Mouse (Mus musculus): ENCODE measurements around the gene Pabpn1. TPM values are rescaled to one million over a fixed set of nuclear protein-coding genes. Genes with fewer than 3 reads are reported as not detected.

Gene Pabpn1
- polyA plus RNA-seq, 1 experiment from 2014 or later, result 46.4 TPM

DNA sequence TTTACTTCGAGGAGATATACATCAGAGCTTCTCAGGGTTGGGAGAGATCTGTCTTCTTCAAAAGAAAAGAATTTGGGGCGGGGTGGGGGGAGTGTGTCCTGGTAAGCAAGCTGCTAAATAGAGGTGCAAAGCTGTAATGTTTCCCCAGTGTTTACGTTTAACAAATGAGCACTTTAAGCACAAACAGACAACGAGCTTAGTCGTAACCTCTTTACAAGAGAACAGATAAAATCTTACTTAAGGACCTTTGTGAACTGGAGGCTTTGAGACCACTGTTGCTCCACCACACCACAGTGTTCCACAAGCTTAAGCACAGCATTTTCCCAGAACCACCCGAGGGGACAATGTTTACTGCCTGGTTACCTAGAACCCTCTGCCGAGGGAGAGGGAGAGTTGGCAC lies 35.0 kb downstream of the Pabpn1 start:
- peak overlapping the region; percentile 56; the same call in 1 of the 2 replicates for H3K4me3 ChIP-seq (ENCODE audit: low read depth, low read length)
- no peaks in the 10 kb centered on the region for H3K9me3 ChIP-seq (ENCODE audit: control insufficient read depth, low read length)
- peak overlapping the region; percentile 88 for H3K4me2 ChIP-seq (replicated peaks; ENCODE audit: low read depth)
- WGBS, result 18% methylated on average over 7 of the region's 7 CpGs
- H3K27ac ChIP-seq (replicated peaks), result peak overlapping the region; percentile 98
- ATAC-seq (ENCODE audit: low FRiP score, low TSS enrichment), result no peak
- no peaks in the 10 kb centered on the region for H3K36me3 ChIP-seq (ENCODE audit: control insufficient read depth, insufficient read depth, low read length)
- TF ChIP-seq EP300 (optimal IDR thresholded peaks at IDR 0.05) (no peak), CTCF (IDR thresholded peaks at IDR 0.05; ENCODE audit: low read depth) (no peak)
- no peaks in the 10 kb centered on the region for H3K27me3 ChIP-seq (ENCODE audit: control insufficient read depth, insufficient read depth, low read length)
- H3K9ac ChIP-seq (ENCODE audit: low read length), result peak overlapping the region; percentile 88
- H3K4me1 ChIP-seq (replicated peaks; ENCODE audit: control insufficient read depth, insufficient read depth), result peaks cover 4% of the 10 kb centered on the region
- no peak for DNase-seq (ENCODE audit: low spot score)

DNA sequence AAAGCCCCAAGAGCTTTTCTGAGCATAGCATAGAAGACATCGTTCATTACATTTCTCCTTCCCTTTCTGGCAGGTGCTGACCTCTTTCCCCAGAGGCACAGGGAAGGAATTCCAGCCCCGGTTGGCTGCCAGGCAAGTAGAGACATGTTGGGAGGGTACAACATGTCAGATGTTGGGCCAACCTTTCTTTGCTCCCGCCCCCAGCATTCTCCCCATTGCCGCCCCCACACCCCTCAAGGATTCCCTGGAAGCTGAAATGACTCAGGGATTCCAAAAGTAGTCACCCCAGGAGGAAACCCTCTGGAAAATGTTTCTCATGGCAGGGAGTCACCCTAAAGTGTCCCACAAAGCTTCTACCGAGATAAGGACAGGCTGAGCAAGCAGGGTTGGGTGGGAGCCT lies 37.5 kb downstream of the Pabpn1 start:
- Histone ChIP-seq H3K4me2 (replicated peaks; ENCODE audit: low read depth) (no peak overlapping the region), H3K27ac (replicated peaks) (peak overlapping the region; percentile 53), H3K4me1 (replicated peaks; ENCODE audit: control insufficient read depth, insufficient read depth) (peaks cover 4% of the 10 kb centered on the region), H3K27me3 (ENCODE audit: control insufficient read depth, insufficient read depth, low read length) (no peaks in the 10 kb centered on the region), H3K9me3 (ENCODE audit: control insufficient read depth, low read length) (no peaks in the 10 kb centered on the region), H3K4me3 (ENCODE audit: low read depth, low read length) (no peak overlapping the region), H3K36me3 (ENCODE audit: control insufficient read depth, insufficient read depth, low read length) (no peaks in the 10 kb centered on the region), H3K9ac (ENCODE audit: low read length) (no peak overlapping the region)
- TF ChIP-seq EP300 (optimal IDR thresholded peaks at IDR 0.05) (no peak), CTCF (IDR thresholded peaks at IDR 0.05; ENCODE audit: low read depth) (no peak)
- ATAC-seq (ENCODE audit: low FRiP score, low TSS enrichment), result no peak
- WGBS, result 48% methylated on average over 5 of the region's 5 CpGs
- no peak for DNase-seq (ENCODE audit: low spot score)

GRCm38 (mm10) chr14:54930431-54930830 lies 38.1 kb downstream of the Pabpn1 start:
- Histone ChIP-seq H3K4me3 (ENCODE audit: low read depth, low read length) (no peak overlapping the region), H3K4me2 (replicated peaks; ENCODE audit: low read depth) (no peak overlapping the region), H3K4me1 (replicated peaks; ENCODE audit: control insufficient read depth, insufficient read depth) (peaks cover 4% of the 10 kb centered on the region), H3K36me3 (ENCODE audit: control insufficient read depth, insufficient read depth, low read length) (no peaks in the 10 kb centered on the region), H3K27me3 (ENCODE audit: control insufficient read depth, insufficient read depth, low read length) (no peaks in the 10 kb centered on the region), H3K9ac (ENCODE audit: low read length) (no peak overlapping the region), H3K27ac (replicated peaks) (peak overlapping the region; percentile 53; the same call in 1 of the 2 replicates), H3K9me3 (ENCODE audit: control insufficient read depth, low read length) (no peaks in the 10 kb centered on the region)
- no peak for TF ChIP-seq CTCF (IDR thresholded peaks at IDR 0.05; ENCODE audit: low read depth)
- TF ChIP-seq EP300 (optimal IDR thresholded peaks at IDR 0.05), result no peak
- DNase-seq (ENCODE audit: low spot score), result no peak
- WGBS, result 24% methylated on average over 2 of the region's 2 CpGs
- ATAC-seq (ENCODE audit: low FRiP score, low TSS enrichment), result no peak

DNA sequence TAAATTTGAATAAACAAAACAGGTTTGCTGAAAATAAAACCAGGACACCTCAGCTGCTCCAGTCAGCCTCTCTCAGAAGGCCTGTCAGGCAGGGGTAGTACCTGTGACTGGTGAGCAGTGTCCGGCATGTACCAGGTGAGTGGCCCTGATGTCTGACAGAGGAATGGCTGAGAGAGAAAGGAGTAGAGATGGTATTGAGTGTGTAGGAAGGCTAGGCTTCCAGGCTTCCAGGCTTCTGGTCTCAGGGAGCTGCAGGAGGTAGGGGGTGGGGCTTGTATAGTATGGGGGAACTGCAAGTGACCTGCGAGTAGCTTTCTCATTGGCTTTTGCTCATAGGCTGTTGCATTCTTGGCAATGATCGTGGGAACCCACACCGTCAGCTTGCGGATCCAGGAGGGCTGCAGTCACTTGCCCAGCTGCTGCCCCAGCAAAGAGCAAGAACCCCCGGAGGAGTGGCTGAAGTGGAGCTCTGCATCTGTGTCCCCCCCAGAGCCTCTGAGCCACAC lies 40.4 kb downstream of the Pabpn1 start, which contains the start of gene Il25:
Il25 (plus strand) TSS at position 51 of the 506 bp plus-strand sequence.
- DNase-seq (ENCODE audit: low spot score) (no peak), ATAC-seq (ENCODE audit: low FRiP score, low TSS enrichment) (no peak)
- Histone ChIP-seq H3K27ac (replicated peaks) (no peak within 1 kb of the TSS), H3K9ac (ENCODE audit: low read length) (no peak within 1 kb of the TSS), H3K27me3 (ENCODE audit: control insufficient read depth, insufficient read depth, low read length) (no peaks in the 10 kb centered on the region), H3K4me1 (replicated peaks; ENCODE audit: control insufficient read depth, insufficient read depth) (peaks cover under 1% of the 10 kb centered on the region), H3K4me3 (ENCODE audit: low read depth, low read length) (no peak within 1 kb of the TSS), H3K9me3 (ENCODE audit: control insufficient read depth, low read length) (no peaks in the 10 kb centered on the region), H3K4me2 (replicated peaks; ENCODE audit: low read depth) (no peak within 1 kb of the TSS), H3K36me3 (ENCODE audit: control insufficient read depth, insufficient read depth, low read length) (no peaks in the 10 kb centered on the region)
- 26% methylated on average over 6 of the region's 6 CpGs for WGBS
- no peak for TF ChIP-seq EP300 (optimal IDR thresholded peaks at IDR 0.05)
- TF ChIP-seq CTCF (IDR thresholded peaks at IDR 0.05; ENCODE audit: low read depth), result no peak

DNA sequence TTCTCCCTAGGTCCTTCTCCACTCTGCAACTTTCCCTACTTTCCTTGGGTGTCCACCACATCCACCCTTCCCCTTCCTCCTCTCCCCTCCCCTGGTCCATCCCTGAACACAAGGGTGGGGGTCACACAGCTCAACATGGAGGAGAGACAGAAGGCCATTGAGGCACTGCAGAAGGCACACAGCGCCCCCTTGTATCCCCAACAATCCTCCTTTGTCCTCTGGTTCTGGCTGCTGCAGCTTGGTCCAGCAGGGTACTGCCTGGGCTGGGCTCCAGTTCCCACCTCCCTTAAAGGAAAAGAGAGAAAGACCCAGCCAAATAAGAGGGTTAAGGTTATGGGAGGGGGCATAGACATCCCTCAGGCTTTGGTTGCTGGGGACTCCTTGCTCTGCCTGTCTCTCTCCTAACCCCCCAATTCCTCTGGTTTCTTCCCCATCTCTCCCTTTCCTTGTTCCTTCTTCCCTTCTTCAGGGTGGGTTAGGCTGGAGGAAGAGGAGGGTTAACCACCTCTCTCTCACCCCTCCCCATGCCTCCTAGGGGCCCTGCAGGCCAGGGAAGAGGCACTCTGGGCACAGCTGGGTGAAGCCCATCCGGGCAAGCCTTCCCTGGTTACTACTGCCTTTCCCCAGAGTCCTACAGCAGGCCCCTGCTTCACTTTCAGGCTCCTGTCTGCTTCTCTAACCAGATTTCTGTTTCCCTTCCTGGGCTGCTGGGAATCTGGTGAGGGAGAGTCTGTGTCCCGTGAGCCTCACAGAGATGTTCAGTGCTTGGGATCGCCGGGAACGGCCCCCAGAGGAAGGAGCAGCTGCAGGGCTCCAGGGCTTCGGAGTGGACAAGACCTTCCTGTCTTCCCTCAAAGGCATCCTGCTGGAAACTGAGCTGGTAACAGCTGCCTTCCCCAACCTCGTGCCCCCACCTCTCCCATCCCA lies 43.9 kb downstream of the Pabpn1 start, which contains the start of gene Cmtm5:
Cmtm5 (plus strand) TSS at position 358 of the 927 bp plus-strand sequence.
- Histone ChIP-seq H3K4me1 (replicated peaks; ENCODE audit: control insufficient read depth, insufficient read depth) (no peaks in the 10 kb centered on the region), H3K4me3 (ENCODE audit: low read depth, low read length) (no peak within 1 kb of the TSS), H3K9ac (ENCODE audit: low read length) (peak within 1 kb of the TSS; percentile 31; the same call in 1 of the 2 replicates), H3K27ac (replicated peaks) (no peak within 1 kb of the TSS), H3K27me3 (ENCODE audit: control insufficient read depth, insufficient read depth, low read length) (no peaks in the 10 kb centered on the region), H3K4me2 (replicated peaks; ENCODE audit: low read depth) (no peak within 1 kb of the TSS), H3K9me3 (ENCODE audit: control insufficient read depth, low read length) (no peaks in the 10 kb centered on the region), H3K36me3 (ENCODE audit: control insufficient read depth, insufficient read depth, low read length) (no peaks in the 10 kb centered on the region)
- no peak for TF ChIP-seq EP300 (optimal IDR thresholded peaks at IDR 0.05)
- peak; percentile 51 for TF ChIP-seq CTCF (IDR thresholded peaks at IDR 0.05; ENCODE audit: low read depth)
- DNase-seq (ENCODE audit: low spot score) (no peak), ATAC-seq (ENCODE audit: low FRiP score, low TSS enrichment) (peak; percentile 33; the same call in 1 of the 2 replicates)
- WGBS, result 48% methylated on average over 8 of the region's 8 CpGs

- Histone ChIP-seq H3K4me3 (ENCODE audit: low read depth, low read length) (no peak overlapping the region), H3K4me2 (replicated peaks; ENCODE audit: low read depth) (no peak overlapping the region), H3K9ac (ENCODE audit: low read length) (no peak overlapping the region), H3K36me3 (ENCODE audit: control insufficient read depth, insufficient read depth, low read length) (no peaks in the 10 kb centered on the region), H3K4me1 (replicated peaks; ENCODE audit: control insufficient read depth, insufficient read depth) (no peaks in the 10 kb centered on the region), H3K9me3 (ENCODE audit: control insufficient read depth, low read length) (no peaks in the 10 kb centered on the region), H3K27me3 (ENCODE audit: control insufficient read depth, insufficient read depth, low read length) (no peaks in the 10 kb centered on the region), H3K27ac (replicated peaks) (no peak overlapping the region)
- TF ChIP-seq EP300 (optimal IDR thresholded peaks at IDR 0.05) (no peak), CTCF (IDR thresholded peaks at IDR 0.05; ENCODE audit: low read depth) (no peak)
- DNase-seq (ENCODE audit: low spot score), result no peak
- ATAC-seq (ENCODE audit: low FRiP score, low TSS enrichment), result no peak
- 51% methylated on average over 6 of the region's 6 CpGs for WGBS
Measured at GRCm38 (mm10) chr14:54936831-54937160, 44.5 kb downstream of the Pabpn1 start.
